Comparison of ENCODE assay signal across 27 mouse cellular contexts in the genomic region with DNA sequence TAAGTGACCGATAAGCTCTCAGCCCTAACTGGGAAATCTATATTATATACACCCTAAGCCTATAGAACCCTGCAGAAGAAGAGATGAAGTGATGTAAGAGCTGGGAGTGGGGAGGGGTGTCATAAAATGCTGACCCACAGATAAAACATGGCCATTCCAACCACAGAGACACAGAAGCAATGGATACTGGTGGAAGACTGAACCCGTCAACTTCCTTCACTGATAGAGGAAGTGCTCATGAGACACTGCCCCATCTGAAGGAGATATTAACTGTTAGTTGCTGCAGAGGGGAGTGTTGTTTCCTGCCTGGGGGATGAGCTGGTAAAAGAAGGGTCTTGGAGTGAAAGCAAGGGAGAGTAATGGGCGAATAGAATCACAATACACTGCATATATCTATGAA.
DNase-seq lines count a peak whose midpoint lies in the region; ATAC-seq and TF ChIP-seq lines count a peak whose summit lies in the region.
"Had no signal": no experiment of that assay in that cellular context is flagged by ENCODE, and none has a peak within 500 bp of the region (broad histone marks: within the 10 kb centered on the region; RNA-seq: fewer than 3 reads in every experiment).

No protein-coding gene starts in this region.

- peak; percentile 46 for ATAC-seq in monocyte, adult 5-6 weeks (replicated peaks; ENCODE audit: insufficient number of reproducible peaks, low FRiP score, low TSS enrichment, poor library complexity, severe bottlenecking)
- ATAC-seq: forebrain, embryonic 14.5 days; forebrain, postnatal 0 days; hindbrain, embryonic 16.5 days; intestine, embryonic 15.5 days; Patski had no signal

- peak overlapping the region; percentile 70 for H3K27ac ChIP-seq in bone marrow macrophage, adult 2 months (ENCODE audit: insufficient read depth, low read depth, low read length)
- H3K27ac ChIP-seq in macrophage = peak overlapping the region; percentile 92
- H3K27ac ChIP-seq: forebrain, embryonic 10.5 days; gastrocnemius, adult 2 months; heart, adult 2 months; heart, embryonic 10.5 days; heart, embryonic 13.5 days; hindbrain, embryonic 12.5 days; intestine, embryonic 15.5 days had no signal

- intact Hi-C loops in heart, postnatal 36 days (cut with DNase I) = no loop called here

- H3K79me2 ChIP-seq in macrophage (ENCODE audit: inconsistent target) = peaks cover 92% of the 10 kb centered on the region

- peak; percentile 93 for DNase-seq in heart, adult 11 months
- DNase-seq in heart, postnatal 36 days = no peak
- DNase-seq in testis, postnatal 10 days (ENCODE audit: low spot score) = no peak
- DNase-seq in kidney, postnatal 25 days = no peak
- no peak for DNase-seq in right cerebral cortex, postnatal 36 days (ENCODE audit: low spot score in 2 of 2)
- DNase-seq: adrenal gland, postnatal 10 days; adrenal gland, postnatal 36 days; cerebellum, adult 11 months; cerebellum, adult 2 months; cerebellum, adult 9-11 months; cerebellum, postnatal 36 days; forebrain, postnatal 0 days; gastrocnemius, adult 2 months; gastrocnemius, postnatal 14 days; heart, adult 2 months; heart, postnatal 14 days had no signal

- 53% methylated on average over 3 of the region's 3 CpGs for WGBS in macrophage (ENCODE audit: missing documents)

- no peak for TF ChIP-seq CTCF in bone marrow macrophage, adult 2 months (IDR thresholded peaks at IDR 0.05; ENCODE audit: low read depth, low read length)

- no peak overlapping the region for H3K4me3 ChIP-seq in bone marrow macrophage, adult 2 months (ENCODE audit: insufficient read depth, low read length)
- no peak overlapping the region for H3K4me3 ChIP-seq in macrophage (ENCODE audit: inconsistent target)
- H3K4me3 ChIP-seq: forebrain, embryonic 10.5 days; gastrocnemius, adult 2 months; heart, adult 2 months; heart, embryonic 10.5 days; heart, embryonic 13.5 days; hindbrain, embryonic 12.5 days; intestine, embryonic 15.5 days had no signal

- peaks cover 33% of the 10 kb centered on the region for H3K36me3 ChIP-seq in macrophage (ENCODE audit: inconsistent target)
- H3K36me3 ChIP-seq: hindbrain, embryonic 12.5 days; intestine, embryonic 15.5 days had no signal

- TF ChIP-seq POLR2A in bone marrow macrophage, adult 2 months (IDR thresholded peaks at IDR 0.05; ENCODE audit: borderline replicate concordance, low read depth, low read length) = no peak

- peaks cover 63% of the 10 kb centered on the region for H3K4me1 ChIP-seq in bone marrow macrophage, adult 2 months (ENCODE audit: control insufficient read depth, insufficient read depth, low read length)
- H3K4me1 ChIP-seq: hindbrain, embryonic 12.5 days had no signal
